Mouse (Mus musculus) hematopoietic multipotent progenitor cell, adult 10-12 weeks (in vitro differentiated cells): ENCODE data around the gene Gucy1a1. TPM values are rescaled to one million over a fixed set of nuclear protein-coding genes. Genes with fewer than 3 reads are reported as not detected.

Experiments
- polyA plus RNA-seq: library from polyadenylated mRNA; stranded (reverse); fragments of >175 nt; gene quantifications from 2 replicates; pipeline ENCODE4 v1.2.3, GENCODE M21; 2012; ENCODE audit warnings: low replicate concordance

Gene Gucy1a1
- 0.12 and 0.36 TPM in 2 replicates for polyA plus RNA-seq

DNA sequence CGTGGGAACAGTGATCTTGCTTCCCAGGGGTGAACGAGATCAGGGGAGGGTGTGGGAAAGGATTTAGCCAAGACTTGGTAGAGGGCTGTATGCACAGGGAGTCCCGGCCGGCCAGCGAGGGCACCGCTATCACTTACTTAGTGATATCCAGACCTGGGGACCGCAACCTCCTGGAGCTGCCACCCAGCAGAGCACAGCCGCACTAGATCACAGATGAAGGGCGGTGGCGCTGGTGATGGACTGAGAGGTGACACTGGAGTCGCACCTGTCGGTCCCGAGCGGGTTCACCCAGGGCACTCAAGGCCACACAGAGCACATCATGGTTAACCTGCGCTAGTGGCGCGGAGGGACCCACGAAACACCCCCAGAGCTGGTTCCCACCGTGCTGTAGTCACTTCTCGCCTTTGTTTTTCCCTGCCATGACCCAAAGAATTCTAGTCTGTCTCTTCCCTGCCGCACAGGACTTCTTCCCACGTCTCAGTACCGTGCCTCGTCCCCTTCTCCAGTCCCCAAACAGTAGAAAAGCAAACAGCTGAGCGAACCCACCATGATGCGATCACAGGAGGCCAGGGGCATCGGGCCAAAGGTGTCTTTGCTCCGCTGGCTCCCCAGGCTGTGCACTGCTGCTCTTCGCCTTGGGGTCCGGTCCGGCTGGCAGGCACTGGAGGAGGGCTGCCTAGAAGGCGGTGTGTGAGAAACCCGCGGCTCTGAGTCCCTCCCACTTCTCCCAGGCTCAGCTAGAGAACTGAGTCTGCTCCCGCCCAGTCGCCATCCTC is at the start of gene Gucy1a1:
Gene Gucy1a1 (minus strand): TSS at position 664 of the 776 bp plus-strand sequence.

GRCm38 (mm10) chr3:82074201-82074851 is 71.3 kb downstream of the Gucy1a1 start, which contains the start of gene Gucy1b1:
TSS of gene Gucy1b1 (minus strand) at chr3:82074689.

Other genes starting within 250 kb of the Gucy1a1 start
- 49.4 and 71.8 TPM in 2 replicates for gene Ctso, start 213.2 kb downstream of the Gucy1a1 start, polyA plus RNA-seq
- gene Tdo2, start 169.6 kb downstream of the Gucy1a1 start, polyA plus RNA-seq = not detected in 2 replicates
- not detected in 2 replicates for gene Asic5, start 163.5 kb downstream of the Gucy1a1 start, polyA plus RNA-seq
- gene Gucy1b1, start 71.1 kb downstream of the Gucy1a1 start, polyA plus RNA-seq = 0.35 TPM in 1 of 2 replicates, not detected in the other
- 0.10 and 0.20 TPM in 2 replicates for gene Map9, start 212.3 kb upstream of the Gucy1a1 start, polyA plus RNA-seq